In genomic region chr19:36781996-36782395, GRCm38 (mm10) we compare ENCODE assay signal across 22 mouse cellular contexts. TPM values are rescaled to one million over a fixed set of nuclear protein-coding genes. Genes with fewer than 3 reads are reported as not detected.
"Had no signal": no experiment of that assay in that cellular context is flagged by ENCODE, and none has a peak within 500 bp of the region (broad histone marks: within the 10 kb centered on the region; RNA-seq: fewer than 3 reads in every experiment).

No protein-coding gene starts in this region.

- H3K27ac ChIP-seq: kidney, postnatal 0 days; limb, embryonic 12.5 days; limb, embryonic 15.5 days; liver, embryonic 14.5 days; lung, embryonic 15.5 days; midbrain, embryonic 12.5 days; midbrain, embryonic 15.5 days; neural tube, embryonic 12.5 days; neural tube, embryonic 15.5 days; stomach, embryonic 15.5 days had no signal

- H3K9ac ChIP-seq: limb, embryonic 12.5 days; limb, embryonic 15.5 days; liver, embryonic 14.5 days; lung, embryonic 15.5 days; midbrain, embryonic 12.5 days; midbrain, embryonic 15.5 days; neural tube, embryonic 12.5 days; neural tube, embryonic 15.5 days; stomach, embryonic 15.5 days had no signal

- H3K4me1 ChIP-seq: limb, embryonic 12.5 days; limb, embryonic 15.5 days; lung, embryonic 15.5 days; midbrain, embryonic 12.5 days; midbrain, embryonic 15.5 days; neural tube, embryonic 12.5 days; neural tube, embryonic 15.5 days; stomach, embryonic 15.5 days had no signal

- H3K9me3 ChIP-seq: limb, embryonic 12.5 days; limb, embryonic 15.5 days; lung, embryonic 15.5 days; midbrain, embryonic 12.5 days; midbrain, embryonic 15.5 days; neural tube, embryonic 12.5 days; neural tube, embryonic 15.5 days; stomach, embryonic 15.5 days had no signal

- DNase-seq: kidney, adult 18-20 months; kidney, postnatal 36 days; left cerebral cortex, postnatal 4 days; lung, adult 18-20 months; lung, postnatal 10 days; lung, postnatal 36 days; retina, postnatal 1 day; right cerebral cortex, postnatal 25 days; spleen, adult 18-20 months; thymus, postnatal 25 days had no signal

- H3K36me3 ChIP-seq: limb, embryonic 12.5 days; limb, embryonic 15.5 days; lung, embryonic 15.5 days; midbrain, embryonic 12.5 days; midbrain, embryonic 15.5 days; neural tube, embryonic 12.5 days; neural tube, embryonic 15.5 days; stomach, embryonic 15.5 days had no signal

- H3K4me3 ChIP-seq: limb, embryonic 12.5 days; limb, embryonic 15.5 days; lung, embryonic 15.5 days; midbrain, embryonic 12.5 days; midbrain, embryonic 15.5 days; neural tube, embryonic 12.5 days; neural tube, embryonic 15.5 days; stomach, embryonic 15.5 days had no signal

- ATAC-seq: intestine, embryonic 16.5 days; midbrain, embryonic 15.5 days had no signal

- H3K27me3 ChIP-seq: limb, embryonic 12.5 days; limb, embryonic 15.5 days; lung, embryonic 15.5 days; midbrain, embryonic 12.5 days; midbrain, embryonic 15.5 days; neural tube, embryonic 12.5 days; neural tube, embryonic 15.5 days; stomach, embryonic 15.5 days had no signal

- H3K4me2 ChIP-seq: limb, embryonic 12.5 days; limb, embryonic 15.5 days; lung, embryonic 15.5 days; midbrain, embryonic 12.5 days; midbrain, embryonic 15.5 days; neural tube, embryonic 12.5 days; neural tube, embryonic 15.5 days; stomach, embryonic 15.5 days had no signal

RNA-seq across cellular contexts. Expression of gene Ppp1r3c, which starts 45.5 kb away (rescaled TPM):
- total RNA-seq: megakaryocyte-erythroid progenitor cell, adult 5-6 weeks had no signal
